Mouse (Mus musculus) G1E (cell line): ENCODE data around the gene Rpn1. TPM values are rescaled to one million over a fixed set of nuclear protein-coding genes. Genes with fewer than 3 reads are reported as not detected.

ENCODE experiments used
- ATAC-seq: 2 replicates; pipeline ENCODE4 v1.8.0; 2016; ENCODE audit warnings: mild to moderate bottlenecking; ENCODE audit not compliant: insufficient number of reproducible peaks, poor library complexity, low FRiP score, severe bottlenecking; ENCODE audit errors: extremely low read depth
- DNase-seq: peaks from one replicate; pipeline ENCODE4 v3.0.0; 2012; ENCODE audit warnings: low spot score
- H3K27me3 ChIP-seq: 2 replicates; pipeline ENCODE4 v1.6.1; 2012; ENCODE audit warnings: mild to moderate bottlenecking, low read length, inconsistent platforms; ENCODE audit not compliant: insufficient read depth
- H3K36me3 ChIP-seq: replicated peaks from 2 replicates; pipeline ENCODE3; 2012; ENCODE audit warnings: mild to moderate bottlenecking, inconsistent platforms
- H3K4me1 ChIP-seq: 2 replicates; pipeline ENCODE4 v1.6.1; 2012; ENCODE audit warnings: low read depth, low read length, inconsistent platforms, mixed read lengths; ENCODE audit not compliant: insufficient read depth
- H3K4me3 ChIP-seq: 2 replicates; pipeline ENCODE4 v1.5.1; 2012; ENCODE audit warnings: low read depth, mild to moderate bottlenecking, inconsistent platforms, low read length, moderate library complexity, mixed read lengths
- H3K9me3 ChIP-seq: replicated peaks from 2 replicates; pipeline ENCODE4 v1.6.1; 2012; ENCODE audit warnings: inconsistent platforms
- CTCF ChIP-seq: IDR thresholded peaks from 2 replicates; pipeline ENCODE4 v1.5.1; 2012; ENCODE audit warnings: low read depth, low read length, inconsistent platforms, mixed read lengths
- GATA1 ChIP-seq: IDR thresholded peaks from 2 replicates; pipeline ENCODE4 v1.6.1; 2012; ENCODE audit warnings: borderline replicate concordance, low read length, inconsistent platforms, mixed read lengths
- GATA2 ChIP-seq: IDR thresholded peaks from 2 replicates; pipeline ENCODE4 v1.6.1; 2012; ENCODE audit warnings: low read depth, low read length, inconsistent platforms, borderline replicate concordance
- POLR2AphosphoS5 ChIP-seq: IDR thresholded peaks from 2 replicates; pipeline ENCODE4 v1.6.1; 2012; ENCODE audit warnings: low read depth, low read length, inconsistent platforms; ENCODE audit not compliant: insufficient replicate concordance
- TAL1 ChIP-seq: conservative IDR thresholded peaks from 2 replicates; pipeline ENCODE4 v1.6.1; 2012; ENCODE audit warnings: low read depth, low read length, inconsistent platforms, mixed read lengths
- polyA plus RNA-seq: library from polyadenylated mRNA; stranded (reverse); fragments of >175 nt; gene quantifications from 2 replicates; pipeline ENCODE4 v1.2.3, GENCODE M21; 2012
- total RNA-seq, 2 experiments: library from RNA; stranded (forward) in 1 of 2; stranded (reverse) in 1 of 2; fragments of 200-1000 nt in 1 of 2; fragments of >200 nt in 1 of 2; fragmentation: Nextera tagmentation in 1 of 2; gene quantifications; 2 replicates each; pipeline ENCODE4 v1.2.3; 2014 to 2017

The Rpn1 gene
- total and polyA plus RNA-seq, 3 experiments = 44.5 to 164 (median 156) TPM

DNA sequence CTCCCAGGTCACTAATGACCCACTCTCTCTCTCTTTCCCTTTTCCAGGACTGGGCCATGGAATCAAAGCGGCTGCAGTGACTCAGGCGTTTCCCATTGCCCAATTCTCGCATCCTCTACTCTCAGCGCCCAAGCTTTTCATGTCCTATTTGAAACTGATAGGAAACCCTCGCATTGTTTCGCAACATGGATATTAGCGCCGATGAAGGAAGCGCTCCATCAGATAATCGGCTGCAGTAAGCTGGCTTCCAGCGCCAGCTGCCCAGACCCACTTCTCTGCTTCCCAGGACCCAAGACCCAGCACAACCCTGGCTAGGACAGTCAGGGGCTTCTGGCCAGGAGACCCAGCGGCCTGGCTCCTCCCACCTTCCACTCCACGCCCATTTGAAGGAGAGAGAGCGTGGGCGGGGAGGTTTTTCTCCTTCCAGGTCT, 51.9 kb downstream of the Rpn1 start:
- no peak overlapping the region; the same call in 1 of the 2 replicates for H3K4me3 ChIP-seq
- H3K9me3 ChIP-seq = no peaks in the 10 kb centered on the region
- H3K27me3 ChIP-seq = peaks cover 76% of the 10 kb centered on the region
- TF ChIP-seq CTCF (no peak), TAL1 (no peak), POLR2AphosphoS5 (no peak), GATA1 (no peak), GATA2 (no peak)
- no peaks in the 10 kb centered on the region for H3K36me3 ChIP-seq
- peaks cover 10% of the 10 kb centered on the region; the same call in 1 of the 2 replicates for H3K4me1 ChIP-seq
- ATAC-seq (no peak), DNase-seq (no peak)

DNA sequence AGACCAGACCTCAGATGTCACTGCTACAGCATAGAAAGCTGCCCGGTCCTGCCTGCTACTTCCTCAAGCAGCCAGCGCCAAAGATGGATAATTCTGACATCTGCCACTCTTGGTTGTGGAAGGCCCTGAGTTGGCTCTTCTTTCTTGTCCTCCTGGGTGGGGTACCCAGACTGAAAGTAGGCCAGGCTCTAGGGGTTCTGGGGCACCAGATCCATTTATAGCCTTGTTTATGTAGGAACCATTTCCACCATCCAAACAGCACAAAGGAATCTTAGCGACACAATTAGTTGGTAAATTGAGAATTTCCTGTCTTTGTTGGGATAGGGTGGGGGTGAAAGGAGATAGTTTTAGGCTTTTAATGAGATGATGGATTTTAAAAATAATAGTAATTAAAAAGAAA, 54.2 kb downstream of the Rpn1 start:
- ATAC-seq (no peak), DNase-seq (no peak)
- H3K36me3 ChIP-seq = no peaks in the 10 kb centered on the region
- 0 out of 2 replicates have a peak, but pooled peaks cover 9% of the 10 kb centered on the region for H3K4me1 ChIP-seq
- TF ChIP-seq GATA1 (no peak), TAL1 (no peak), CTCF (no peak), POLR2AphosphoS5 (no peak), GATA2 (no peak)
- peaks cover 3% of the 10 kb centered on the region for H3K9me3 ChIP-seq
- peaks cover 57% of the 10 kb centered on the region for H3K27me3 ChIP-seq
- no peak overlapping the region for H3K4me3 ChIP-seq

DNA sequence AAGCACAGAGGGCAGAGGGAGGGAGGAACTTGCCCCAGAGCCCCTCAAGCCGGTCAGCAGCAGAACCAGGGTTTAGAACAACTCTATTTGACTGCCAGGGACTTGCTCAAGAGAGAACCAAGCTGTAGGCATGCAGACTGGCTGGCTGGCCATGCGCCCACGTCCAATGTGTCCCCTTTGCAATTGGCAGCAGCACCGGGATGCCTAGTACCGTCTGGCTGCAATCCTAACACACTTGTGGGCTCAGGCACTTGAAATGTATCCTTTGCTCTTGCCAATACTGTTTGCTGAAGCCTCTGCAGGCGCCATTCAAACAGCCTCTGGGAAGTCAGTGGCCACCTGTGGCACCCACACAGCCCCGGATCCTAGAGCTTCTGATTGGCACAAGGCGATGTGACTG, 56.0 kb downstream of the Rpn1 start:
- no peak for DNase-seq
- Histone ChIP-seq H3K4me1 (0 out of 2 replicates have a peak, but pooled peaks cover 6% of the 10 kb centered on the region), H3K4me3 (no peak overlapping the region), H3K27me3 (peaks cover 42% of the 10 kb centered on the region), H3K9me3 (peaks cover 3% of the 10 kb centered on the region), H3K36me3 (no peaks in the 10 kb centered on the region)
- TF ChIP-seq GATA2 (no peak), POLR2AphosphoS5 (no peak), TAL1 (no peak), CTCF (no peak)
- ATAC-seq = no peak

DNA sequence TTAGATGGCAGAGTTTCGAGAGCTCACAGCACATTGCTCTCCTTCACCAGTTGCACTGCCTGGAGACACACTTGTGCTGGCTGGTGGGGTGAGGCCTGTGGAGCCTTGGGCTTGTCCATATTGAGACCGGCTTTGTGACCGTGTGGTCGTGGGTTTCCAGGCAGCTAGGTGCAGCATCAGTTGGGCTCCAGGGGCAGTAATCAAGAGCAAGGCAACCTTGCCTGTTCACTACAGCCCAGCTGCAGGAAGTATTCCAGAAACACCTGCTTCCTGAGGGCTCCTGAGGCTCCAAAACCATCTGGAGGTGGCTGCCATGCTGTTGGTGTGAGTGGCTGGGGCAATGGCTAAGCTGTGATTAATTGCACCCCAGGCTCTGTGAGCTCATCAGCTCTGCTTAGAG, 61.5 kb downstream of the Rpn1 start:
- H3K4me1 ChIP-seq = no peaks in the 10 kb centered on the region
- no peak for TF ChIP-seq GATA2
- TF ChIP-seq CTCF = no peak
- no peak for TF ChIP-seq TAL1
- no peak for TF ChIP-seq POLR2AphosphoS5
- TF ChIP-seq GATA1 = no peak
- ATAC-seq (no peak), DNase-seq (no peak)
- peaks cover 3% of the 10 kb centered on the region for H3K9me3 ChIP-seq
- H3K27me3 ChIP-seq = peaks cover 4% of the 10 kb centered on the region; the same call in 1 of the 2 replicates
- peaks cover 38% of the 10 kb centered on the region for H3K36me3 ChIP-seq
- no peak overlapping the region for H3K4me3 ChIP-seq

DNA sequence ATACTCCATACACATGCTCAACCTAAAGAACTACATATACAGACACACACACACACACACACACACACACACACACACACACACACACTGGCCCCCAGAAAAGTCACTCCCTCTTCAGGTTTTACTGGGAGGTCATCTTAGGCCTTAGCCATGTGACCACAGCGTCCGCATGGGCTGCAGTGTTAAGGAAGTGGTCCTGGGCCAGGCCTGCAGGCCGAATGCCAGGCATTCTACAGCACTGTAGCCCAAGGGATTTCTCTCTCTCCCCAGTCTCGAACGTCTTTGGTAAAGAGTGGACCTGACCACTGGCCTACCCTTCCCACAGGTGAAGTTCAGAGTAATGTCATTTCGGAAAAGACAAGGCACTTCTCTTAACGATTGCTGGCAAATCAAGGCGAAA, 62.3 kb downstream of the Rpn1 start:
- no peak for DNase-seq
- Histone ChIP-seq H3K36me3 (peaks cover 46% of the 10 kb centered on the region), H3K27me3 (peaks cover 4% of the 10 kb centered on the region; the same call in 1 of the 2 replicates), H3K4me1 (no peaks in the 10 kb centered on the region), H3K9me3 (peaks cover 3% of the 10 kb centered on the region), H3K4me3 (no peak overlapping the region)
- TF ChIP-seq TAL1 (no peak), POLR2AphosphoS5 (no peak), GATA1 (no peak), CTCF (no peak), GATA2 (no peak)
- ATAC-seq = no peak

DNA sequence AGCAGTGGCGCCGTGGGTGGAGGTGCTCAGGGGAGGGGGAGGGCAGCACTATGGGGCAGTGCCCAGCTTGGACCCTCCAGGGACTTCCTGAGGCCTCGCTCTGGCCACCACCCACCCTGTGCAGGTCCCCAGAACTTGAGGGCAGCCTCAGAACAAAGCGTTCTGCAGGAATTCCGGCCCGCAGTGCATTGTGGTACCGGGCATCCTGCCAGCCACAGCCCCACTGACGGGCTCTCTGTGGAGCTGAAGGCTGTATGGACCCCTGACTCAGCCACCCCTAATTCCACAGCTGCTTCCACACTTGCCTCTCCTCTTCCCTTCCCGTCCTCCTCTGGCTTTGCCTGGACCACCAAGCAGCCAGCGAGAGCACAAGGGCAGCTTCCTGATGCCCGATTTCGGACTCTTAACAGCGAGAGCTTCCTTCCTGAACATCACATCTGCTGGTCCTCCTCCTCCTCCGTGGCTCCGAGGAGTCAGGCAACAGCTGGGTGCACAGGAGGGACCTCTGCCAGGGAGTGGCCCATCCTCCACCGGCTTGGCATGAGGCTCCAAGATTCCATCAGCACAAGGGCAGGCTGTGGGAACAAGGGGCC, 63.2 kb downstream of the Rpn1 start:
- no peak for DNase-seq
- no peak for ATAC-seq
- Histone ChIP-seq H3K4me3 (no peak overlapping the region), H3K27me3 (peaks cover 4% of the 10 kb centered on the region; the same call in 1 of the 2 replicates), H3K9me3 (peaks cover 3% of the 10 kb centered on the region), H3K4me1 (no peaks in the 10 kb centered on the region), H3K36me3 (peaks cover 55% of the 10 kb centered on the region)
- TF ChIP-seq TAL1 = no peak
- no peak for TF ChIP-seq CTCF
- TF ChIP-seq GATA2 = no peak
- TF ChIP-seq GATA1 = no peak
- TF ChIP-seq POLR2AphosphoS5 = no peak
